Mouse (Mus musculus) mouse trophoblast stem cell (cell line): ENCODE measurements around the gene Leo1.
"Not testable (repeated sequence)": the region's sequence is repeated elsewhere in the genome, so short reads cannot be mapped to it uniquely, and the experiment has no call there.

Source experiments
- in situ Hi-C, 2 experiments: fragments of 300-500 bp; cut with MseI, MboI; formaldehyde crosslinking; loops; 2 replicates in 1 of 2; 3 replicates in 1 of 2; pipeline ENCODE4 v1.15.1; 2025

Leo1 gene

GRCm38 (mm10) chr9:75425796-75426391 is 15.4 kb upstream of the Leo1 start:
- in situ Hi-C loops: no loop called here

- in situ Hi-C loops: no loop called here
Measured at GRCm38 (mm10) chr9:75427366-75428273, 13.7 kb upstream of the Leo1 start.

GRCm38 (mm10) chr9:75428274-75428600 is 13.1 kb upstream of the Leo1 start:
- in situ Hi-C loops: no loop called here

GRCm38 (mm10) chr9:75429040-75429439 is 12.3 kb upstream of the Leo1 start:
- in situ Hi-C loops: no loop called here

- in situ Hi-C loops: loop anchor here in 1 of 2 experiments (10.0 kb wide), 1 partner anchor 65 kb away; no protein-coding TSS in a partner anchor
Measured at GRCm38 (mm10) chr9:75429657-75430056, 11.7 kb upstream of the Leo1 start.

- in situ Hi-C loops: loop anchor here in 1 of 2 experiments (10.0 kb wide), 1 partner anchor 66 kb away; no protein-coding TSS in a partner anchor
Measured at GRCm38 (mm10) chr9:75430822-75431621, 10.3 kb upstream of the Leo1 start.

- in situ Hi-C loops: loop anchor here in 1 of 2 experiments (10.0 kb wide), 1 partner anchor 68 kb away; no protein-coding TSS in a partner anchor
Measured at GRCm38 (mm10) chr9:75432694-75433093, 8.6 kb upstream of the Leo1 start.

- in situ Hi-C loops: loop anchor here in 1 of 2 experiments (10.0 kb wide), 1 partner anchor 69 kb away; no protein-coding TSS in a partner anchor
Measured at GRCm38 (mm10) chr9:75434172-75434793, 7.0 kb upstream of the Leo1 start.

GRCm38 (mm10) chr9:75434872-75435271 is 6.5 kb upstream of the Leo1 start:
- in situ Hi-C loops: loop anchor here in 1 of 2 experiments (10.0 kb wide), 1 partner anchor 70 kb away; no protein-coding TSS in a partner anchor

GRCm38 (mm10) chr9:75435291-75435690 is 6.0 kb upstream of the Leo1 start:
- in situ Hi-C loops: loop anchor here in 1 of 2 experiments (10.0 kb wide), 1 partner anchor 70 kb away; no protein-coding TSS in a partner anchor

- in situ Hi-C loops: loop anchor here in 1 of 2 experiments (10.0 kb wide), 1 partner anchor 71 kb away; no protein-coding TSS in a partner anchor
Measured at GRCm38 (mm10) chr9:75435918-75436317, 5.4 kb upstream of the Leo1 start.

GRCm38 (mm10) chr9:75437653-75438385 is 3.5 kb upstream of the Leo1 start:
- in situ Hi-C loops: loop anchor here in 1 of 2 experiments (10.0 kb wide), 1 partner anchor 73 kb away; no protein-coding TSS in a partner anchor

- in situ Hi-C loops: no loop called here
Measured at GRCm38 (mm10) chr9:75441691-75442131, 387 bp downstream of the Leo1 start.

GRCm38 (mm10) chr9:75444981-75445380 is 3.7 kb downstream of the Leo1 start:
- in situ Hi-C loops: no loop called here

- in situ Hi-C loops: not testable (repeated sequence)
Measured at GRCm38 (mm10) chr9:75446574-75446973, 5.2 kb downstream of the Leo1 start.

GRCm38 (mm10) chr9:75448021-75448420 is 6.7 kb downstream of the Leo1 start:
- in situ Hi-C loops: no loop called here

- in situ Hi-C loops: no loop called here
Measured at GRCm38 (mm10) chr9:75453994-75454393, 12.7 kb downstream of the Leo1 start.

GRCm38 (mm10) chr9:75455684-75456083 is 14.4 kb downstream of the Leo1 start:
- in situ Hi-C loops: no loop called here

GRCm38 (mm10) chr9:75463050-75463660 is 21.8 kb downstream of the Leo1 start:
- in situ Hi-C loops: no loop called here

GRCm38 (mm10) chr9:75465856-75466255 is 24.5 kb downstream of the Leo1 start:
- in situ Hi-C loops: no loop called here
